Mouse (Mus musculus) telencephalon, adult 2 months (tissue): ENCODE data around the gene Tmem42.

Source experiments
- DNase-seq: peaks from one replicate; pipeline ENCODE4 v3.0.0-alpha.2; 2011; ENCODE audit warnings: low read depth, low spot score

The Tmem42 gene

GRCm38 (mm10) chr9:123020995-123021631, at the start of gene Tmem42:
TSS of gene Tmem42 (plus strand) at chr9:123021326.
- peak; percentile 76 for DNase-seq

DNA sequence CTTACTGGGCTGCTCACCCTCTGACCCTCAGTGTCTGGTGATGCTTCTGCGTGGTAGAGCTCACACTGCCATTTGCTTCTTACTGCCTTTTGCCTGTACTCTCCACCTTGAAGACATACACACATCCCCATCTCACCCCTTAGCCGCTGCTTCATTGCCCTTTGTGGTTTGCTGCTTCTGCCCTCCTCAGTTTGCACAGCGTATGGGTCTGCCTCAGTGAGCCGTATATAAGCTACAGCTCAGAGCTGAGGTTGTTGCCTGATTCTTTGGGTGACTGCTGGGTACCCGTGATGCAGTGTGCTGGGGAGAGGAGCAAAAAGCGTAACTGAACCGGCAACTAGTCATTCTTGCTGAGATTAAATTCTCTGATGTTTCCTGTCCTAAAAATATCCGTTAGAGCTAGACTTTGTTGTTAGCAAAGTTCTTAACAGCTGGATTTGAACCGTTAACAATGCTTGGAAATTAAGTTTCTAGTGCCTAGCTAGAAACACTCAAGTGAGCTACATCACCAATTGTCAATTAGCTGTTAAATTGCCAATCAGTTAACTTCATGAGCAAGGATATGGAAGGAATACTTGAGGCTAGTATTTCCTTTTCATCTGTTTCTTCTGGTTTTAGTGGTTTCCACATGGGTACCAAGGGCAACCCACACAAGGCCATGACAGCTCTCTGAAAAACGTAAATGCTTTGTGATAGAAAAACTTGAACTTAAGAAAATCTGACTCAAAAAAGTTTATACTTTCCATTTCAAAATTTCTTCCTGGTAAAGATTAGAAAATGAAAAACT, 22.5 kb upstream of the Tmem42 start:
- DNase-seq: no peak

DNA sequence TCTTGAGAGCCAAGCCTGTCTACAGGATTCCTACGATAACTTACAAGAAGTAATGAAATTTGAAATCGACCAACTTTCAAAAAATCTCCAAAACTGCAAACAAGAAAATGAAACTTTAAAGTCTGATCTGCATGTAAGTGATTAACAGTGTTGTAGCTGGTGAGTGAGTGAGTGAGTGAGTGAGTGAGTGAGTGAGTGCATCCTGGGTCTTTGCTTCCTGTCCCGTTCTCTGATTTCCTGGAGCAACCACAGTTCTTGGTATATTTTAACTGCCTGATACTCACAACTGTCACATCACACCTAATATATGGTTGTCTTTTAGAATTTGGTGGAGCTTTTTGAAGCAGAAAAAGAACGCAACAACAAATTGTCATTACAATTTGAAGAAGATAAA, 21.9 kb upstream of the Tmem42 start:
- DNase-seq: no peak

DNA sequence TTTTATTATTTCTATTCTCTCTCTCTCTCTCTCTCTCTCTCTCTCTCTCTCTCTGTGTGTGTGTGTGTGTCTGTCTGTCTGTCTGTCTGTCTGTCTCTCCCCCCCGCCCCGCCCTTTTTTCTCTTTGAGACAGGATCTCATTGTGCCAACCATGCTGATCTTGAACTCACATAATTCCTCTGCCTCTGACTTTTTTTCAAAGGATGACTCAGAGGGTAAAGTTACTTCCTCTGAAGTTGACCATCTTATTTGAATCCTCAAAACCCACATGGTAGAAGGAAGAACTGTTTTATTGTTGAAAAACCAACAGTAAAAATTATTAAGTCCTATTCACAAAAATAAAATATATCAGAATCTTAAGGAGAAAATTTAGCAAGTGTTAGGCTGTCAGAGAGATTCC, 16.4 kb upstream of the Tmem42 start:
- no peak for DNase-seq

DNA sequence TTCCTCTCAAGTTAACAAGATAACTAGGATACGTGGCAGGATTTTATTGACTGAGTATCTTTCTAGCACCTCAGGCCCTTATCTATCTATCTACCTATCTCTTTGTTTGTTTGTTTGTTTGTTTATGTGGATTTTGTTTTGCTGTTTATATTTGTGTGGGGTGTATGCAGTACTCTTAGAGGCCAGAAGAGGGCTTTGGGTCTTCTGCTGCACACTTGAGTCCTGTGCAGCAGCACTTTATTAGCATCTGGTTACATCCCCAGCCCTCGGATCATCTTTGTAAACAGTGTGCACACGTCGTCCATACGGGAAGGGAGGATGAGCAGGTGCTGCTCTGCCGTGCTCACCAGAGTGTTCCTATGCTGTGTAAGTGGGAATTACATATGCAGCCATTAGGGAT, 15.1 kb upstream of the Tmem42 start:
- DNase-seq: no peak

- DNase-seq: peak; percentile 4
Observed at GRCm38 (mm10) chr9:123021636-123022379, 682 bp downstream of the Tmem42 start.

GRCm38 (mm10) chr9:123024201-123024600, 3.1 kb downstream of the Tmem42 start:
- DNase-seq: no peak

DNA sequence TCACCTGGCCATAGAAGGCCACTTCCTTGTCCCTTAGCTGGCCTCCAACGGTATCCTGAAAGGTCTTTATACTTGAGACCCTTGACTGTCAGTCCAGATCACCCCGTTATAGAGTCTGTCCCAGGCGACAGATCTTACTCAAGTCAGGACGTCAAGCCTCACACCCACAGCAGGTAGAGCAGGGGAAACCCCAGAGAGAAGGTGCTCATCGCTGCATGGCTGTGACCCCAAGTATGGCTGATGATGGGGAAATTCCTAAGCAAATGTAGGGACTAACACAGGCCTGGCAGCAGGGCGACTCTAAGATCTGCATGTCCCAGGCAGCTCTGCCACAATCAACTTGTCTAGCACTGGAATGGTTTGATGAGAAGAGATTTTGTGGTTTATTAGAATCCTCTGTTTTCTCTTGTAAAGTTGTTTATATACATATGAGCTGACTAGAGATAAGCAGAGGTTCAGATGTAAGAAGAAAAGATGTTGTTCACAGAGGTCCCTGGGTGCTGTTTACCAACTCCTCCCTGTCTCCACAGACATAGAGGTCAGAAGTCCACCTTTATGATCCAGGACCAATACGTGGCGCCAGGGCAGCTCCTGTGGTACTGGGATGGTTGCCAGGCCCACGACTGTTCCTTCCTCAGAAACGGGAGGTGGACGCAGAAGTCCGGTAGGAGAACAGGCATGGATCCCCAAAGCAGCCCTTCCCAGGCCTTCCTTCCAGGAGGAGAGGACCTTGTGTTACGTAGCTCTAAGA, 10.5 kb downstream of the Tmem42 start:
- no peak for DNase-seq

- DNase-seq: no peak
Observed at GRCm38 (mm10) chr9:123034426-123034825, 13.3 kb downstream of the Tmem42 start, which contains the start of gene Tgm4. TSS of gene Tgm4 (plus strand) at chr9:123034726.

- DNase-seq: no peak
Observed at GRCm38 (mm10) chr9:123047665-123048064, 26.5 kb downstream of the Tmem42 start.

- no peak for DNase-seq
Observed at GRCm38 (mm10) chr9:123058724-123059292, 37.7 kb downstream of the Tmem42 start.

DNA sequence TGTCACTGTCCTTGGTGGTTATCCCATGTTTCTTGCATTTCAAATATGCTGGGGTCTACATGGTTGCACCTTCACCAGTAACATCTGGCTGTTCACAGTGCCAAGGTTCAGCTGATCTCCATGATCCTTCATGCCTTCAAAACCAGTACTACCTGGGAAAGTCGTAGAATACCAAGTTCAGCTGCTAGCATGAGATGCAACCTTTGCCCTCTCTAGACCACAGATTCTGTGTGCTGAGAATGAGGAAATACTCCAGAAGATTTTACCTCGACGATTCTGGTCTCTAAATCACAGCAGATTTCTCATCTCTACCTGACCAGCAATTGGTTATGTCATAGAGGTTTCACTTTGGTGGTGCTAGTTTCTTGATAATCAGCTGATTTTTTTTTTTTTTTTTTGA, 39.0 kb downstream of the Tmem42 start:
- no peak for DNase-seq
